Mouse (Mus musculus): ENCODE measurements around the gene Rgs8. TPM values are rescaled to one million over a fixed set of nuclear protein-coding genes. Genes with fewer than 3 reads are reported as not detected.

Rgs8 gene
- polyA plus RNA-seq, 2 experiments = 0.01 TPM; not detected in 1

GRCm38 (mm10) chr1:153685630-153686029, 32.8 kb downstream of the Rgs8 start:
- H3K4me2 ChIP-seq (ENCODE audit: low read depth) = no peak overlapping the region
- no peak overlapping the region for H3K27ac ChIP-seq
- H3K36me3 ChIP-seq (replicated peaks; ENCODE audit: control insufficient read depth, insufficient read depth, low read depth) = no peaks in the 10 kb centered on the region
- DNase-seq (ENCODE audit: low read depth in 3 of 3, low spot score in 3 of 3) = no peak
- ATAC-seq (ENCODE audit: insufficient read depth) = no peak
- no peaks in the 10 kb centered on the region for H3K9me3 ChIP-seq (ENCODE audit: control insufficient read depth, low read length)
- 45% methylated on average over 3 of the region's 3 CpGs for whole genome bisulfite sequencing (ENCODE audit: insufficient replicate concordance)
- H3K27me3 ChIP-seq (ENCODE audit: control insufficient read depth, insufficient read depth, low read length) = no peaks in the 10 kb centered on the region
- no peaks in the 10 kb centered on the region for H3K4me1 ChIP-seq (replicated peaks; ENCODE audit: control insufficient read depth in 2 of 2, insufficient read depth in 2 of 2, low read length in 1 of 2)
- H3K9ac ChIP-seq (replicated peaks) = no peak overlapping the region
- no peak overlapping the region for H3K4me3 ChIP-seq (ENCODE audit: insufficient read depth in 1 of 2, low read depth in 2 of 2, low read length in 2 of 2)
- TF ChIP-seq CTCF (IDR thresholded peaks at IDR 0.05; ENCODE audit: low read depth) (no peak), EP300 (IDR thresholded peaks at IDR 0.05; ENCODE audit: low read depth) (no peak)

- Histone ChIP-seq H3K4me2 (ENCODE audit: low read depth) (no peak overlapping the region), H3K27ac (no peak overlapping the region), H3K36me3 (replicated peaks; ENCODE audit: control insufficient read depth, insufficient read depth, low read depth) (no peaks in the 10 kb centered on the region), H3K27me3 (ENCODE audit: control insufficient read depth, insufficient read depth, low read length) (no peaks in the 10 kb centered on the region), H3K9me3 (ENCODE audit: control insufficient read depth, low read length) (no peaks in the 10 kb centered on the region), H3K9ac (replicated peaks) (no peak overlapping the region), H3K4me3 (ENCODE audit: insufficient read depth in 1 of 2, low read depth in 2 of 2, low read length in 2 of 2) (no peak overlapping the region), H3K4me1 (replicated peaks; ENCODE audit: control insufficient read depth in 2 of 2, insufficient read depth in 2 of 2, low read length in 1 of 2) (no peaks in the 10 kb centered on the region; a peak in 1 of 4 replicates)
- DNase-seq (ENCODE audit: low read depth in 3 of 3, low spot score in 3 of 3) (no peak), ATAC-seq (ENCODE audit: insufficient read depth) (no peak)
- WGBS (ENCODE audit: insufficient replicate concordance) = 48% methylated on average over 6 of the region's 6 CpGs
- no peak for TF ChIP-seq EP300 (IDR thresholded peaks at IDR 0.05; ENCODE audit: low read depth)
- TF ChIP-seq CTCF (IDR thresholded peaks at IDR 0.05; ENCODE audit: low read depth) = no peak
Measured at GRCm38 (mm10) chr1:153692526-153692925, 39.7 kb downstream of the Rgs8 start.

- Histone ChIP-seq H3K9ac (replicated peaks) (no peak overlapping the region), H3K4me1 (replicated peaks; ENCODE audit: control insufficient read depth in 2 of 2, insufficient read depth in 2 of 2, low read length in 1 of 2) (no peaks in the 10 kb centered on the region; a peak in 1 of 4 replicates), H3K4me3 (ENCODE audit: insufficient read depth in 1 of 2, low read depth in 2 of 2, low read length in 2 of 2) (no peak overlapping the region), H3K27ac (no peak overlapping the region), H3K36me3 (replicated peaks; ENCODE audit: control insufficient read depth, insufficient read depth, low read depth) (no peaks in the 10 kb centered on the region), H3K27me3 (ENCODE audit: control insufficient read depth, insufficient read depth, low read length) (no peaks in the 10 kb centered on the region), H3K9me3 (ENCODE audit: control insufficient read depth, low read length) (no peaks in the 10 kb centered on the region), H3K4me2 (ENCODE audit: low read depth) (no peak overlapping the region)
- DNase-seq (ENCODE audit: low read depth in 3 of 3, low spot score in 3 of 3) (no peak), ATAC-seq (ENCODE audit: insufficient read depth) (no peak)
- WGBS (ENCODE audit: insufficient replicate concordance) = 72% methylated on average over 6 of the region's 6 CpGs
- TF ChIP-seq CTCF (IDR thresholded peaks at IDR 0.05; ENCODE audit: low read depth) = no peak
Measured at GRCm38 (mm10) chr1:153694372-153695120, 41.7 kb downstream of the Rgs8 start.

- TF ChIP-seq CTCF (IDR thresholded peaks at IDR 0.05; ENCODE audit: low read depth) (no peak), EP300 (IDR thresholded peaks at IDR 0.05; ENCODE audit: low read depth) (no peak)
- WGBS (ENCODE audit: insufficient replicate concordance) = 72% methylated on average over 10 of the region's 10 CpGs
- no peaks in the 10 kb centered on the region for H3K9me3 ChIP-seq (ENCODE audit: control insufficient read depth, low read length)
Measured at GRCm38 (mm10) chr1:153695398-153695797, 42.6 kb downstream of the Rgs8 start.

GRCm38 (mm10) chr1:153696093-153696492, 43.3 kb downstream of the Rgs8 start:
- no peak overlapping the region for H3K9ac ChIP-seq (replicated peaks)
- DNase-seq (ENCODE audit: low read depth in 3 of 3, low spot score in 3 of 3) = no peak
- whole genome bisulfite sequencing (ENCODE audit: insufficient replicate concordance) = 71% methylated on average over 11 of the region's 11 CpGs
- H3K4me3 ChIP-seq (ENCODE audit: insufficient read depth in 1 of 2, low read depth in 2 of 2, low read length in 2 of 2) = no peak overlapping the region
- no peak for ATAC-seq (ENCODE audit: insufficient read depth)
- no peak for TF ChIP-seq EP300 (IDR thresholded peaks at IDR 0.05; ENCODE audit: low read depth)
- TF ChIP-seq CTCF (IDR thresholded peaks at IDR 0.05; ENCODE audit: low read depth) = no peak
- H3K4me1 ChIP-seq (replicated peaks; ENCODE audit: control insufficient read depth in 2 of 2, insufficient read depth in 2 of 2, low read length in 1 of 2) = no peaks in the 10 kb centered on the region; a peak in 1 of 4 replicates
- no peak overlapping the region for H3K27ac ChIP-seq
- H3K9me3 ChIP-seq (ENCODE audit: control insufficient read depth, low read length) = no peaks in the 10 kb centered on the region
- no peak overlapping the region for H3K4me2 ChIP-seq (ENCODE audit: low read depth)
- H3K36me3 ChIP-seq (replicated peaks; ENCODE audit: control insufficient read depth, insufficient read depth, low read depth) = no peaks in the 10 kb centered on the region
- no peaks in the 10 kb centered on the region for H3K27me3 ChIP-seq (ENCODE audit: control insufficient read depth, insufficient read depth, low read length)

More at GRCm38 (mm10) chr1:153695398-153695797, 42.6 kb downstream of the Rgs8 start:
- Histone ChIP-seq H3K27ac (no peak overlapping the region), H3K4me2 (ENCODE audit: low read depth) (no peak overlapping the region), H3K4me3 (ENCODE audit: insufficient read depth in 1 of 2, low read depth in 2 of 2, low read length in 2 of 2) (no peak overlapping the region), H3K36me3 (replicated peaks; ENCODE audit: control insufficient read depth, insufficient read depth, low read depth) (no peaks in the 10 kb centered on the region), H3K9ac (replicated peaks) (no peak overlapping the region), H3K27me3 (ENCODE audit: control insufficient read depth, insufficient read depth, low read length) (no peaks in the 10 kb centered on the region), H3K4me1 (replicated peaks; ENCODE audit: control insufficient read depth in 2 of 2, insufficient read depth in 2 of 2, low read length in 1 of 2) (no peaks in the 10 kb centered on the region; a peak in 1 of 4 replicates)
- ATAC-seq (ENCODE audit: insufficient read depth) = no peak
- no peak for DNase-seq (ENCODE audit: low read depth in 3 of 3, low spot score in 3 of 3)

All from liver, embryonic 14.5 days (tissue).